Mouse (Mus musculus) embryonic stem cell, embryonic (primary cell): ENCODE measurements at regions not wholly inside any gene's neighbourhood (a gene's known extent, or its start where the extent isn't known, plus 50 kb on each side); places are given as distances from the start of the nearest gene placed in this dataset.

Experiments used
- CTCF ChIA-PET, 4 experiments: fragments of 300-600 bp in 2 of 4; fragments of 350-600 bp in 2 of 4; sonication (Branson Sonifier 250); formaldehyde crosslinking; loops; one replicate each; lab custom pipeline; 2022; ENCODE audit warnings: inconsistent platforms in 2 of 4; lab: Charles Lee
- POLR2A ChIA-PET, 4 experiments: fragments of 300-600 bp in 2 of 4; fragments of 350-600 bp in 2 of 4; sonication (Branson Sonifier 250); formaldehyde crosslinking; loops; one replicate each; lab custom pipeline; 2022; ENCODE audit warnings: antibody characterized with exemption in 4 of 4, inconsistent platforms in 1 of 4; lab: Charles Lee

GRCm38 (mm10) chr4:142587345-142588035, 348.3 kb upstream of the Kazn start:
- ChIA-PET POLR2A (interaction anchor here in 1 of 4 experiments (0.5 kb wide), 1 partner anchor 181 kb away, joined by 4 read pairs; no protein-coding TSS in a partner anchor), CTCF (no interaction called here)

- CTCF ChIA-PET: no interaction called here
- POLR2A ChIA-PET: no interaction called here
Measured at GRCm38 (mm10) chr4:142578536-142578935, 339.3 kb upstream of the Kazn start.

GRCm38 (mm10) chr4:142577519-142577918, 338.3 kb upstream of the Kazn start:
- ChIA-PET CTCF (no interaction called here), POLR2A (no interaction called here)

GRCm38 (mm10) chr4:142574528-142574927, 335.3 kb upstream of the Kazn start:
- POLR2A ChIA-PET: interaction anchor here in 1 of 4 experiments (0.6 kb wide), 1 partner anchor 231 kb away, joined by 3 read pairs; no protein-coding TSS in a partner anchor
- CTCF ChIA-PET: interaction anchor here in 1 of 4 experiments (0.6 kb wide), 1 partner anchor 108 kb away, joined by 4 read pairs; no protein-coding TSS in a partner anchor

GRCm38 (mm10) chr4:142570712-142571111, 331.5 kb upstream of the Kazn start:
- CTCF ChIA-PET: no interaction called here
- POLR2A ChIA-PET: no interaction called here

GRCm38 (mm10) chr4:142568556-142568955, 329.4 kb upstream of the Kazn start:
- POLR2A ChIA-PET: no interaction called here
- CTCF ChIA-PET: interaction anchor here in 2 of 4 experiments (0.5 to 0.7 kb wide), 2 partner anchors 22 to 815 kb away, joined by 3 read pairs; no protein-coding TSS in a partner anchor

GRCm38 (mm10) chr4:142554716-142555115, 315.5 kb upstream of the Kazn start:
- ChIA-PET POLR2A (no interaction called here), CTCF (interaction anchor here in 2 of 4 experiments (0.5 to 0.6 kb wide), 2 partner anchors 40 to 143 kb away, joined by 3 to 5 read pairs; no protein-coding TSS in a partner anchor)

- CTCF ChIA-PET: no interaction called here
- POLR2A ChIA-PET: no interaction called here
Measured at GRCm38 (mm10) chr4:142545871-142546270, 306.7 kb upstream of the Kazn start.

- ChIA-PET CTCF (interaction anchor here in 1 of 4 experiments (0.5 kb wide), 1 partner anchor 836 kb away, joined by 3 read pairs; no protein-coding TSS in a partner anchor), POLR2A (no interaction called here)
Measured at GRCm38 (mm10) chr4:142545187-142545586, 306.0 kb upstream of the Kazn start.

- CTCF ChIA-PET: no interaction called here
- POLR2A ChIA-PET: no interaction called here
Measured at GRCm38 (mm10) chr4:142544736-142545135, 305.5 kb upstream of the Kazn start.

GRCm38 (mm10) chr4:142539200-142539750, 300.1 kb upstream of the Kazn start:
- CTCF ChIA-PET: no interaction called here
- POLR2A ChIA-PET: no interaction called here

GRCm38 (mm10) chr4:142527080-142527479, 287.9 kb upstream of the Kazn start:
- ChIA-PET CTCF (interaction anchor here in 1 of 4 experiments (0.6 kb wide), 1 partner anchor 80 kb away, joined by 3 read pairs; no protein-coding TSS in a partner anchor), POLR2A (no interaction called here)

GRCm38 (mm10) chr4:142517478-142518455, 278.6 kb upstream of the Kazn start:
- ChIA-PET CTCF (interaction anchor here in 2 of 4 experiments (0.6 kb wide), 2 partner anchors 70 to 107 kb away, joined by 4 to 5 read pairs; no protein-coding TSS in a partner anchor), POLR2A (no interaction called here)

- ChIA-PET POLR2A (no interaction called here), CTCF (interaction anchor here in 1 of 4 experiments (0.5 to 0.7 kb wide), 2 partner anchors 40 to 124 kb away, joined by 3 read pairs; no protein-coding TSS in a partner anchor)
Measured at GRCm38 (mm10) chr4:142514751-142515150, 275.6 kb upstream of the Kazn start.

- ChIA-PET CTCF (no interaction called here), POLR2A (interaction anchor here in 2 of 4 experiments (0.5 to 0.8 kb wide), 2 partner anchors 11 to 74 kb away, joined by 3 to 4 read pairs; no protein-coding TSS in a partner anchor)
Measured at GRCm38 (mm10) chr4:142509386-142509785, 270.2 kb upstream of the Kazn start.

GRCm38 (mm10) chr4:142506383-142507211, 267.4 kb upstream of the Kazn start:
- ChIA-PET POLR2A (interaction anchor here in 2 of 4 experiments (0.6 to 0.8 kb wide), 5 partner anchors 55 to 1260 kb away, joined by 3 to 5 read pairs (median 4); no protein-coding TSS in a partner anchor), CTCF (interaction anchor here in 1 of 4 experiments (0.6 kb wide), 1 partner anchor 258 kb away, joined by 4 read pairs; no protein-coding TSS in a partner anchor)

- ChIA-PET CTCF (interaction anchor here in 1 of 4 experiments (0.6 kb wide), 1 partner anchor 486 kb away, joined by 10 read pairs; no protein-coding TSS in a partner anchor), POLR2A (no interaction called here)
Measured at GRCm38 (mm10) chr4:142503761-142504160, 264.6 kb upstream of the Kazn start.
